Mouse (Mus musculus): ENCODE data around the gene Nudcd3.

Nudcd3 gene

DNA sequence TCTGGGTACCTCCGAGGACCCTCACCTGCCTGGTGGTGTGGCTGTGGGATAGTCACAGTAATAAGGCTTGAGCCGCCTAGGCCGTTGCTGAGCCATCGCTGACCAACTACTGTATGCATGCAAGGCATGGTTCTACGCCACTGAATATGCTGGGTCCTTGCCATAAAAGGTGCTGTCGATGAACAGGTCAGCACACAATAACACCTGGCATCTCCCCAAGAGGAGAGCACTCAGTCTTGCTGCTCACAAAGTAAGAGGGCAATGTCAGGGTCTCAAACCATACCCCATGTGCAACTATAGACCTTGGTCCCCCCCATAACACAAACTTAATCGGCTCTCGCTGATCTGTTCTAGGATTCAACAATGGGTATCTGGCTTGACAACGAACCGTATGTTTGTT, 141.1 kb downstream of the Nudcd3 start:
- peak; percentile 52 for DNase-seq
